Mouse (Mus musculus) layer of hippocampus, postnatal 10 days (tissue): Measurements from ENCODE around the gene Bglap3. TPM values are rescaled to one million over a fixed set of nuclear protein-coding genes. Genes with fewer than 3 reads are reported as not detected.
"Not testable (repeated sequence)": the region's sequence is repeated elsewhere in the genome, so short reads cannot be mapped to it uniquely, and the experiment has no call there.

Experiments
- DNase-seq, 2 experiments: peaks; one replicate each; pipeline ENCODE4 v3.0.0; 2021; ENCODE audit warnings: low spot score in 2 of 2
- long read RNA-seq: library from polyadenylated mRNA; stranded (forward); transcript quantifications from one replicate; pipeline ENCODE4 v2.0.0, GENCODE M21; 2023
- total RNA-seq, 2 experiments: library from RNA; stranded (reverse); gene quantifications; 2 replicates each; pipeline ENCODE4 v1.2.3; 2021

Bglap3 gene
- under 1 TPM; 0.55 to 0.83 TPM for total RNA-seq
- long read RNA-seq, result 0 reads

DNA sequence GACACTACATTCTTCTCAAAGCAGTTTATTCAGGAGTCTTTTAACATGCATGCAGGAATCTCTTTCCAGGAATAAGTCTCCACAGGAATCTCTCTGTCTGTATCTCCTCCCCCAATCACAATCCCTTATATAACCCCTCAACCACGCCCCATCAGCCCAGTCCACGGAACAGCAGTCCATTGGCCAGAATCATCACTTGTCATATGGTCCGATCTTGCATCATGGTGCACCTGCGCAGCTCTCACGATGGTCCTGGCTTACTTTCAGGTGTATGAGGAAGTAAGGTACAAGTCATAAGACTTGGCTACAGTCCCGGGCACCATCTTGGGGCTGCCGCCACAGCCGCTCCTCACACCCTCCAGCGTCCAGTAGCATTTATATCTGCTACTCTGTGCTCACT lies at the start of gene Bglap3:
Gene Bglap3 (minus strand): TSS at position 101 of the 400 bp plus-strand sequence.
- DNase-seq, result not testable (repeated sequence)

- DNase-seq, result no peak
These were observed 49.6 kb upstream of the Bglap3 start for GRCm38 (mm10) chr3:88422020-88422720.

- DNase-seq, result no peak
These were observed 48.2 kb upstream of the Bglap3 start for GRCm38 (mm10) chr3:88420771-88421170.

GRCm38 (mm10) chr3:88418016-88418415 lies 45.5 kb upstream of the Bglap3 start:
- DNase-seq, result no peak

DNA sequence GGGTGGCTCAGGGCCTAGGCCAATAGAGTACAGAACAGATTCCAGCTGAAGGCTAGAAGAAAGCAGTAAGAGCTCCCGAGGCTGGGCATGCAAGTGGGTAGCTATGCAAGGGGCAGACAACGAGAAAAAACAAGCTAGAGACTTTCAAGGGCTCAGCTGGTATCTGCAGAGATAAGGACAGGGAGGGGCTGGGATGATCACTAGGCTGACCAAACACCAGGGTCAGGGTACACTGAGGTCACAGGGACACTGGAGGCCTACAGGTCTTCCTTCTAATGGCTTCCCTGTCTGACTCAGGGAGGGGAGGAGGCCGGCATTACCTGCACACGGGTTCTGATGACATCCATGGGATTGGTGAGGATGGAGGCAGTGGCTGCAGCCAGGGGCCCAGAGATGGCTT lies 43.1 kb upstream of the Bglap3 start:
- DNase-seq, result no peak

DNA sequence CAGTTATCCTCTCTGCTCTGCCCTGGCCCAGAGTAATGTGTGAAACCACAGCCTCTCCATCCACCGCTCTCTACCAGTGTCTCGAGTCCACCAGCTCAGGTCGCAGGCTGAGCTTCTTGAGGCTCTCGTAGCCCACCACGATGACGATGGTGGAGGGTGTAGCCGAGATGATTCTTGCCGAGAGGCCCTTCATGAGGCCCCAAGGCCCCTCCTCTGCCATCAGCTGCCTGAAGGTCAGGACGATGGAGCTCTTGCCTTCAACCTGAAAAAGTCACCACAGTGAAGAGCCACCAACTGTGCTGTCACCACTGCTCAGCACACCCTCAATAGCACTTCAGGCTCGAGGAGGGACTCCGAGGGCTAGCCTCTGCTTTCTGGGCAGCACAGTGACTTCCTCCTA lies 40.1 kb upstream of the Bglap3 start:
- DNase-seq, result no peak

DNA sequence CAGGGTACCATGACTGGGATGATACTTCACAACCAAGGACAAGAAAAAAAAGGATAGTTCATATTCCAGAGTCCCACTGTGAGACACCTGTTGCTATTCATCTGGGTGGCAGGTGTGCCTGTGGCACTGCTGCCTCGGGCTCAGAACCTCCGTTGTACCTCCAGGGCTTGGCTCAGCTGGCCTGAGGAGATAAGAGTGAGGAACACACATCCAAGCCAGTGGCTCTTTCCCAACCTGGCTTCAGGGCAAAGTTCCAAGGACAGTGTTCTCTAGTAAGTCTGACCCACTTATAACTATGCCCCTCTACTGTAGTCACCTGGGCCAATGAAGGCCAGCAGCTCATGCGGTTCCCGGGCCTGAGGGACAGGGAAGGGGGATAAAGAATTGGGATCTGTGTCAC lies 39.1 kb upstream of the Bglap3 start:
- DNase-seq, result no peak

GRCm38 (mm10) chr3:88410645-88411031 lies 38.1 kb upstream of the Bglap3 start:
- DNase-seq, result peak in 1 of 2 experiments; percentile 29

DNA sequence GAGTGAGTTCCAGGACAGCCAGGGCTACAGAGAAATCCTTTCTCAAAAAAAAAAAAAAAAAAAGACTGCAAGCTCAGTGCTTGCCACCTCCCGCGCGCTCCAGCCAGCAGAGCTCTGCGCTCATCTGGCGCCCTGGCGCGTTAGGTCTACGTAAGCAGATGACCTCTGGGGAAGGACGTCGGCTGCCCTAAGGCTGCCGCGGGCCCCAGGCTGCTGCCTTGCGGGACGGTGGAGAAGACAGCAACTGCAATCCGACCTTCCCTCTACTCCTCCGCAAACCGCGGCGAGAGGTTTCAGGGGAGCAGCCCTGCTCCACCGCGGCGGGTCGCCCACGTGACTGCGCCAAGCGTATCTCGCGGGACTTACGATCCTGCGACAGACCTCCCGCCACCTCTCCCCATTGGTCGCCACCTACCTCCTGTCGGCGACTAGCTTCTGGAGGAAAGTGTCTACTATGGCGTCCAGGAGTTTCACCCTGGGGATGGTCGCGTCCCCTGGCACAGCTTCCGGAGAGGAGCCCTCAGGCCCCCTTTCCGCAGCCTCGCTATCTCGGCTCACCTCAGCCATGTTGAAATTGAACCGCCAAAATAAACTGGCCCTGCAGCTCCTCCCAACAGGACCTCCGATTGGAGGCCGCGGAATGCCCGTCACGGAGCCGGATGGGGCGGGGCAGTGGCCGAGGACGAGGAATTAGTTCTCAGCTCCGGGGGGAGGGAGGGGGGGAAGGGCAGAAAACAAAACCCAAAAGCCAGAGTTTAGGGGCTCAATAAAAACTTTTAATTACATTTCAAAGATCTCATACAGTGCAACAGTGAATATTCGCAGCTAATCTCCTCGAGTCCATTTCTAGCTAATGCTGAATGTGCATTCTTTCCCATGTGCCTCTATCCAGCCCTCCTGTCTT lies 37.5 kb upstream of the Bglap3 start, which contains the start of gene Pmf1:
Gene Pmf1 (minus strand): TSS at position 591 of the 904 bp plus-strand sequence.
- peak; percentile 90 to 91 for DNase-seq

DNA sequence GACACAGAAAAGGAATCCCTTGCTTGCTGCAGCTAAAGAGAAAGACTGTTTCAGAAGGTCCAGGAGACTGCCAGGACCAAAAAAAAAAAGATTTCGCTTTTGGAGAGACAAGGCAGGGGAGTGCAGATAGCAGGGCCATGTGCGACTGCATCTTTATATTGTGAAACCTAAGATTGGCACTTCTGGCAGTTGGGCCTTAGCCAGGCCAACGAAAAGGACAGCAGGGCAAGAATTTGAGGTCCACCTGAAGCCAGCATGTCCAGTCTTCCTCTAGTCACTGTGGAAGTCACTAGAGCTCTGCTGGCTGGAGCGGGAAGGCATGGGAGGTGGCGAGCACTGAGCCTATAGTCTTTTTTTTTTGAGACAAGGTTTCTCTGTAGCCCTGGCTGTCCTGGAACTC lies 36.4 kb upstream of the Bglap3 start:
- no peak for DNase-seq

- DNase-seq, result no peak
These were observed 35.0 kb upstream of the Bglap3 start for GRCm38 (mm10) chr3:88407529-88407928.

DNA sequence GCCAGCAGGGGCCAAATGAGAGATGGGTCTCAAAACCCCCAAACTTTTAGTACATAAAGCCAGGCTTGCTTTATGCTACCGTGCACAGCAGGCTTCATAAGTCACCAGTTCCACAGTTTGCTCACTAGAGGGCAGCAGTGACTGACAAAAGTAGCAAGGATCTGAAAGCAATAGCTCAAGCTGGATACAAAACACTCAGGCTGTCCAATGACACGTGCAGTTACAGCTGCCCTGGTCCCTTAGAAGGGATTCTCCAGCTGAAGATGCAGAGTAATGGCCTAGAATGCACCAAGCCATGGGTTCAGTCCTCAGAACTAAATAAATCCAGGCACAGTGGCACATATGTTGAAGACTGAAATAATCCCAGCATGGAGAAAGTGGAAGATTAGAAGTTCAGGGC lies 34.5 kb upstream of the Bglap3 start:
- DNase-seq, result peak; percentile 63 to 68

GRCm38 (mm10) chr3:88403522-88404230 lies 31.1 kb upstream of the Bglap3 start:
- no peak for DNase-seq

DNA sequence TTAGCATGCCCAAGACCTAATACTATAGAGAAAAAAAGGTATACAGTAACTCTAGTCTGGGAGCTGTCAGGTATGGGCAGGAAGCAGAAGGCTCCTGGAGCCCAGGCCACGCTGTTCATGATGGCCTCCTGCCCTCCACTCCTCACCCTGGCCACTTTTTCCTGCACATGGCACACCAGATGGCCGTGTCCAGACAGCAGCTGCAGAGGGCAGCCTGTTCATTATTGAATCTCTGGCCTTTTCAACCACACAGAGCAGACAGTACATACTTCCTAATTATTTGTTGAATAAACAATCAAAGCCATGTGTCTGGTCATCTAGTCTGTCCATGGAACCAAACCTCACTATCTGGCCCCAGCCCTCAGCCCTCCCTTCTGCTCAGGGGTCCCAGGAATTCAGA lies 26.1 kb upstream of the Bglap3 start:
- no peak for DNase-seq

DNA sequence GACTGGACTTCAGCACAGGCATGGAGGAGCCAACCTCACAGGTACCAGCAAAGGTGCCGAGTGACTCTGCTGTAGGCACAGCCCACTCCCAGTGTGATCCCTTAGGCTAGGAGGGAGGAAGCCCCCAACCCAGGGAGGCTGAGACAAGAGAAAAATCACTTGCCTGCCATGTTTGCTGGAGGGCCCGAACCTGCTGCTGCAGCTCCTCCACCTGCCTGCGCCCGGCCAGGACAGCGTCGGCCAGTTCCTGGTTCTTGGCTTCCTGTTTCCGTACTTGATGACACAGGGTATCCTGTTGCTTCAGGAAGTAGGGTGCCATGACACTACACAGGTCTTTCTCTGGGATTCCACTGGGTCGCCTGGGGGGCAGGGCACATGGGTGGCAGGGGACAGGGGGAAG lies 23.2 kb upstream of the Bglap3 start:
- DNase-seq, result no peak

DNA sequence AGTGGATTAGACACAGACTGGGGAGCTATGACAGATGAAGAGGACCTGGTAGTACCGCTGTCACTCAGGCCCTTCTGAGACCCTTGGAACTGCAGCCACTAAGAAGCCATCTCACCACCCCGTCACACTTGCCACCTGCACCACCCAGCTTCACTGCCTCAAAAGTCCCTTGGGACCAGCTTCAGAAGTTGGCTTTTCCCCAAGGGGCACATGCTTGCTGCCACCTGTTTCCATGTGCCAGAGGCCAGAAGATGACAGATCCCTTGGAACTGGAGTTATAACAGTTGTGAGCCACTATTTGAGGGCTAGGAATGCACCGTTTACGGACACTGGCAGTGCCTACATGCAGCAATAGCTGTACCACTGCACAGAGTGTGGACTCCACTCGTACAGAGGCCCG lies 22.7 kb upstream of the Bglap3 start:
- no peak for DNase-seq

DNA sequence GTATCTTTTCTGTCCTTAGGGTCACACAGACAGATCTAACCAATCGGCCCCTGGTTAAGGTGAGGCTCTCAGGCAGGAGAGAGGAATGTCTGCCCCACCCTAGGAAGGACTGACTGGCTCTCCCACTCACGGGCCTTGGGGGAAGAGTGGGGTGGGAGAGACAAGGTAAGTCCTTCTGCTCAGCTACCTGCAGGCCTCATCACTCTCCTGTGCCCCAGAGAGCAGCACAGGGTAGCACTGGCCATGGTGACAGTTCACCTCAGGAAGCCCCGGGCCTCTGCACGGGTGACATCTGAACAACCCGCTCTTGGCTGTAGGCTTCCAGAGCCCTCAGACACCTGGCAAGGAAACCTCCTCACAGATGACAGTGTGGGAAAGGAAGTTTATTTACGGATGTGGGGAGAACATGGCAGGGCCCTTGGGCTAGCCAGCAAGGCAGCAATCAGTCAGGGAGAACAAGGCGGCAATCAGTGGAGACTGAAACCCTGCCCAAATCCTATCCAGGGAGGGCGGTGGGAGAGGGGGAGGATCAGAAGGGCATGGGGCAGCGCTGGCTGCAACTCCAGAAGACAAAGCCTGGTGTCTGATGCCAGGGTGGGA lies 21.3 kb upstream of the Bglap3 start:
- no peak for DNase-seq

GRCm38 (mm10) chr3:88384364-88384763 lies 11.8 kb upstream of the Bglap3 start, which contains the start of gene Bglap:
Gene Bglap, minus strand, starts transcription at chr3:88384464.
- no peak for DNase-seq

DNA sequence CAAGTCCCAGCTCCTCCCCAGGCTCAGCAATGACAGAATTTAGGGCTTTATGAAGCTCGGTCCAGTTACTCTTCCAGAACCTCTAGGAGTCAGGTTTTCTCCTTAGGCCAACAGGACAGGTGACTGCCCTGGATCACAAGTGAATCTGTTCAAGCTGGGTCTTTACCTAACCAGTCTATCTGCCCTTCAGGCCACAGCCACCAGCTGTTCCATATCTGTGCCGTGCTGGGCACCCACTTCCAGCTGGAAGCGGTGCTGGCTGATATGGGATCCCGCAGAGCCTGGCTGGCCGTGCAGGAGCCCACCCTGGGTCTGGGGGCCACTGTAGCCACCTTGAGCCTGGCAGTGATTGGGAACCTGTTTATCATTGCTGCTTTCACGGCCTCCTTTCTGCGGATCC lies 9.8 kb upstream of the Bglap3 start:
- not testable (repeated sequence) for DNase-seq

DNA sequence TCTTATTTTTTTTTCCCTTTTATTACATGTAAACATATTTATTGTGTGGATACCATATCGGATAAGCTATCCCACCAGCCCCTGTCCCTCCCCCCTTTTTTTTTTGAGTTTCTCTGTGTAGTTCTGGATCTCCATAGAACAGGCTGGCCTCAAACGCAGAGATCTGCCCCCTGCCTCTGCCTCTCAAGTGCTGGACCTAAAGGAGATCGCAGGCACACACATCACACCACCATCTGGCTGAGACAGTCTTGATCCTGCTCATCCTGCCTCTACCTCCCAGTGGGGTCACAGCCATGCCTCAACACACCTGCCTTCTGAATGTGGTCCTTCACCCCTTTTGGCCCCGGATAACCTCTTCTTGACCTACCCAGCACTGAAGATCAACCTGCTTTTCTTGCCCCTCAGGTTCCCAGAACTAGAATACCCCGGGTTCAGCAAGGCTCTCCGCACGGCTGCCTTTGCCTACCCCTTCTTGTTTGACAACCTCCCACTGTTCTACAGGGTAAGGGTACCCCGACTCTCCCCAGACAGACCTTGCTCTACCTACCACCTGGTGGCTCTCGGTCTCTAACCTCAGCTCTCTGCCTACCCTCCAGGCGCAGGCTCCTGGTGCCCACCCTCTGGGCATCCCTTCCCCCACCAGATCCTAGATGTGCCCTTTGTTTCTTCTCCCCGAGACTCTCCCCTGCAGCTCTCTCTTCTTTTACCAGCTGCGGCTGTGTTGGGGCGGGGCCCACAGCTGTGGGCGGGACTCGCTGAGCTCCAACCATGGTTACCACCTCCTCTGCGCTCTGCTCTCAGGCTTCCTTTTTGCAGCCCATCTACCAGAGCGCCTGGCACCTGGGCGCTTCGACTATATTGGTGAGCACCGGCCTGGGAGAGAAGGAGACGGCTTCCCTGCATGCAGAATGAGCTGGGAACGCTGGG lies 9.1 kb upstream of the Bglap3 start:
- not testable (repeated sequence) for DNase-seq
